Mouse (Mus musculus) inflammation-experienced regulatory T-cells, adult 6 months (primary cell): ENCODE results near the gene Stxbp1. TPM values are rescaled to one million over a fixed set of nuclear protein-coding genes. Genes with fewer than 3 reads are reported as not detected.

ENCODE experiments used
- ATAC-seq: one replicate; pipeline ENCODE4 v1.8.0; 2017
- polyA plus RNA-seq, 3 experiments: library from polyadenylated mRNA; unstranded; fragments of 100-300 nt; shearing (Covaris generic); gene quantifications; one replicate each; pipeline ENCODE4 v1.2.1; 2017

Stxbp1 gene
- polyA plus RNA-seq, 3 experiments from 2014 or later = 2.3 to 6.1 (median 5.0) TPM

GRCm38 (mm10) chr2:32835588-32835987, 11.5 kb downstream of the Stxbp1 start:
- no peak for ATAC-seq

GRCm38 (mm10) chr2:32834496-32834895, 12.5 kb downstream of the Stxbp1 start:
- peak; percentile 96 for ATAC-seq

DNA sequence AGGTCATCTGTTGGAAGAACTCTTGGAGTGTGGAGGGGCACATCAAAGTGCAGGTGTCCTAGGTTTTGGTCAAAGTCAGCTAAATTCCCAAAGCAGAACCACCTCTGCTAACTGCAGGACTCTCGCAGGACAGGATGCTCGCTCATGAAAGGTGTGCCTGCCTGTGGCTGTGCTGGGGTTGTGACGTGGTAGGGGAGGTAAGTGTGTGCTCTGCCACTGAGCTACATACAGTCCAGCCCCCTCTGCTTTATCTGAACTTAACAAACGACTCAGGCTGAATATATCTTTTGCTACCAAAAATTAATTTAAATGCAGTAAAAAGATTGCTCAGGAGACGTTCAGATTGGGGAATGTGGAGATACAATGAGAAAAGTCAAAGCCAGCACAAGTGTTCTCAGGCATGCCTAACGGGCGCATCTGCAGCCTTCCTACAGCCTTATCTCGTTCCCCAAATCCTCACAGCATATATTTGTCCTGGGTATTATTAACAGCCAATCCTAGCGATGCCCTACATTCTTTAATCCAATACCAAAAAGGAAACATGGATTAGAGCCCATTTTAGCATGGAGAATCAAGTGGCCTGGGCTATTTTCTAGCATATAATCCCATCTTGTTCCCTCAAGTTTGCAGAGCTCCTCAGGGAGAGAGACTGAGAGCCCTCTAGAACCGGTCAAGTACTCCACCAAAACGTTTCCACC, 17.9 kb downstream of the Stxbp1 start:
- no peak for ATAC-seq

DNA sequence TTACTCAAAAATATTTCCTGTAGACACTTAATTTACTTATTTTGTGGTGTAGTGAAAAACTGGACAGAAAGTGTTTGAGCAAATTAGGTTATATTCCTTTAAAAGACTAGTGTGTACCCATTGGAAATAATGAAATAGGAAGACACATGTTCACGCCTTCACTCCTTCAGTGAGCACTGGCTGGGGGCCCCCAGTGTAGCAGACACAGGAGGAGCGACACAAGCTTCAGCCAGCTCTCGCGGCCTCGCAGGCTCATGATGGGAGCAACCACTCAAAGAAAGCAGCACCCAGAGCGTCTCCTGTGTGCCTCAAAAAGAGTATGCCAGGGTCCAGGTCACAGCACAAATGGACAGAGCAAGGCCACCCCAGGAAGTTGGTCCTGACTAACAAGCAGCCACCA, 21.2 kb downstream of the Stxbp1 start:
- no peak for ATAC-seq

- ATAC-seq = no peak
Measured at GRCm38 (mm10) chr2:32824778-32825177, 22.3 kb downstream of the Stxbp1 start.

DNA sequence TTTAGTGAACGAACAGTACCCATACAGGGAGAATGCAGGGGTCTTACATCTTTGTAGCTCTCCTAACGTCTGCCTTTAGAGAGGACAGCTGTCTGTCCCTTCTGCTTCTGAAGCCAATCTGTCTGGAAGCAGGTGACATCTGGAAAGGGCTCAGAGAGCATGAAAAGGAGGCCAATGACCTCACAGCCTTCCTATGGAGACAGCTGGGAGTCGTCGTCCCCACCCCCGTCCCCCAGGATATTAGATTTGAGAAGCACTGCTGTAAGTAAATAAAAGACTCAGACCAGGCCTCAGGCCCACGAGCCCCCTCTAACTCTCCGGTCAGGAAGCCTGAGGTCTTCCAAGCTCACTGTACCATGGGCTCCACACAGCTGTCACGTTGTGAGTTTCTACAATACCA, 22.9 kb downstream of the Stxbp1 start:
- no peak for ATAC-seq

DNA sequence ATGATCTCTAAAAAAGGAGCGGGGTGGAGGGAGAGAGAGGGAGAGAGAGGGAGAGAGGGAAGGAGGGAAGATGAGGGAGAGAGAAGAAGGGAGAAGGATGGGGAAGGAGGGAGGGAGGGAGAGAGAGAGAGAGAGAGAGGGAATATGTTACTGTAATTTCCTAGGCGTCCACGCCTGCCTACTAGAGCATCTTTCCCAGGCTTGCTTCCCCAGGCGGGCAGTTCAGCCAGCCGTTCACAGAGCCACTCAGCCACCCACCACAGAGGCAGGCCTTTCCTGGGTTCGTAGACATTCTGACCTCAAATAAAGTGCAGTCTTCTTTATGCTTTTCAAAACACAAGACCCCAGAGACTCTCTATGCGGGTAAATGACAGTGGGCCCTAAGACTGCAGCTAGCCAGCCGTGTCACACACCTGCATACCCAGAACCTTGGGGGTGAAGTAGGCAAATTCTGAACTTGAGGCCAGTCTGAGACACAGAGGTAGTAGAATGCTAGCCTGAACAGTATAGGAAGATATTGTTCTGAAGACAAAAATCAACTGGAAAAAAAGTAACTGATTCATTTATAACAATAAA, 23.4 kb downstream of the Stxbp1 start:
- ATAC-seq = no peak

DNA sequence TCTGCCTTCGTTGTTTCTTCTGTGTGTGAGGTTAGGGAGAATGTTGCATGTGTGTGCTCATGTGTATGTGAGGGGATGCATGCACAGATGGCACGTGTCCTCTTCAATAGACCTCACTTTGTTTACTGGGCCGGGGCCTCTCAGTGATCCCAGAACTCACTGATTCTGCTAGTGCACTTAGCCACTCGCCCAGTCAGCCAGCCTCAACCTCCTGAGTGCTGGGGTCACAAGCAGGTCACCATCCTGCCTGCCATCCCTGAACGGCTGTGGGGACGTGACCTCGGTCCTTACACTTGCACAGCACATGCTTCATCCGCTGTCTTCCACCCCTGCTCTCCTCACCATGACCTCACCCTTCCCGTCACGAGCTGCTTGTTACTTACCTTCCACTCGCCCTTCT, 23.9 kb downstream of the Stxbp1 start:
- ATAC-seq = no peak

DNA sequence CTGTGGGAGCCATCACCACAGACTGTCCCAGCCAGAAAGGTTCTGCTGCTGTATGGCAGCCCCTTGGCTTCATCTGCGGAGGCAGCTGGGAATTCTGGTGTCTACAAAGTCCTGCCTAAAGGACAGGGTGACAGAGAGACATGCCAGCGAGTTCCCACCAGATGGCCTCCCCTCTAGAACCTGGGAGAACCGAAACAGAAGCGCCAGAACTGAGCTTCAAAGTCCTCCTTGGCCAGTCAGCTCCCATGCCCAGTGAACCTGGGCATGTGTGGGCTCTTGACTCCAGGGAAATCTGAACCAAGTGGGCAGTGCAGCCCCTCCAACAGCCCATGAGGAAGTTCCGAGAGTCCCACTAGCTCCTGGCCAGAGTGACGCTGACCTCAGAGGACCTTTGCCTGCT, 24.4 kb downstream of the Stxbp1 start:
- ATAC-seq = no peak

DNA sequence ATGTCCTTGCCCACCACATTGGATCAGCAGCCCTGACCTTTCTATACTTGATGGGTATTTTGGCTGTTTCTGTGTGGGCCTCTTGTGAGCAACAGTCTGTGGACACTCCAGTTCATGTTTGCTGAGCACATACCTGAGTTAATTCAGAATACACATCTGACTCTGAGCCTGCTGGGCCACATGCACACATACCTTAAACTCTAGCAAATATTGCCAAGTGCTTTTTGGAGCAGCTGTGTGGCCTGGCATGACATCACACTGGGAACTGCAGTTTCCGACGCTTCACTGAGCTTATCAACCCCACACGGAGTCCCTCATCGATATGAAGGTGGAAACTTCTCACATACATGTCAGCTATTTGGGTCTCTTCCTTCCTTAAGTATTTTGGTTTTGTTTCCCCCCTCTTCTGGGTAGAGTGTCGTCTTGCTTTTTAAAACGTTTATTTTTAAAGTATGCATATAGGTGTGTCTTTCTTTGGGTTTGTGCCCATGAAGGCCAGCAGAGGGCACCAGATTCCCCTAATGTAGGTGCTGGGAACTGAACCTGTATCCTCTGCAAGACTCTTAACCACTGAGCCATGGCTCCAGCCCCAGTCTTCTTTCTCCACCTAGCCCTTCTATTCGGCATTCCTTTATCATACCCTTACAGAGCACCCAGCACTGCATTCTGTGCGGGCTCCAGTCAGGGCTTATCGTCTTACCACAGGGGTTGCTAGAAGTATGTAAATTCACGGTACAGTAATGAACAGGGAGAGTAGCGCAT, 25.8 kb downstream of the Stxbp1 start:
- ATAC-seq = peak; percentile 25

DNA sequence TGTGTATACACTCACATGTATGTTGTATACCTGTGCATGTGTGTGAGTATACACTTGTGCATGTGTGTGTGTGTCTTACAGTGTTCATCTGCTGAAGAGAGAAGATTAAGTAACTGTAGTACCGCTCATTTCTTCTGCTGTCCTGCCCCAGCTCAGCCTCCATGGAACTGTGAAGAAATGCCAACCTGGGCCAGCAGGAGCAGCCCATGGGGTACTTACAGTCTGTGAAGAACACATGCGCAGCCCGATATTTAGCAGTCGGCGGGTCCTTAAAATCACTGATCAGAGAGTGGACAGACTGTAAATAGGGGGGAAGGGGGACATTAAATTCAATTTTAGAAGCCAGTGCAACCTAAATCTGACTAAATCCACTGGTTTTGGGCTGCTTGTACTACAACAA, 28.8 kb downstream of the Stxbp1 start:
- no peak for ATAC-seq

- no peak for ATAC-seq
Measured at GRCm38 (mm10) chr2:32817589-32817988, 29.5 kb downstream of the Stxbp1 start.

DNA sequence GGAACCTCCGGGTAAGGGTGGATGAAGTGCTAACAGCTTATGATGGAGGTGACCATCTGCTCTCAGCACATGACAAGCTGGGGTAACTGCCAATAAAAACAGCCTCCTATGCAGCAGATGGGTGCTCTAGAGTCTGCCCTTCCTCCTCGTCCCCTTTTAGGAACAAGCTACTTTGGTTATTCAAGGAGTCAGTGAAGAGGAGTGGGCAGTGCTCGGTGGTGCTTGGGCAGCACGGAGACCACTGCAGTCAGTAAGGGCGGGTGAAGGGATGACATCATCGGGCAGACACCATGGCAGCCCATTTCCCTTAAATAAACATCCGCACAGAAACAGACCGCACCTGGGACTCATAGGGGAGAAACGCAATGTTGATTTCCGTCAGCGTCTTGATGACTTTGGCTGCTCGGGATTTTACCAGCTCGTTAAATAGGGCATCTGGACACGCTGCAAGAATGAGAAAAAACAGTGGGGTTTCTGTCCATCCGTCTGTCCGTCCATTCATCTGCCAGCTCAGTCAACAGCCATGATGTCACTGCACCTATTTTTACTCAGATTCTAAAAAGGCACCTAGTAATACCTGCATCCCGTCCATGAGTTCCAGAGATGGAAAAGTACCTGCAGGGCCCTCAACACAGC, 30.0 kb downstream of the Stxbp1 start:
- no peak for ATAC-seq

DNA sequence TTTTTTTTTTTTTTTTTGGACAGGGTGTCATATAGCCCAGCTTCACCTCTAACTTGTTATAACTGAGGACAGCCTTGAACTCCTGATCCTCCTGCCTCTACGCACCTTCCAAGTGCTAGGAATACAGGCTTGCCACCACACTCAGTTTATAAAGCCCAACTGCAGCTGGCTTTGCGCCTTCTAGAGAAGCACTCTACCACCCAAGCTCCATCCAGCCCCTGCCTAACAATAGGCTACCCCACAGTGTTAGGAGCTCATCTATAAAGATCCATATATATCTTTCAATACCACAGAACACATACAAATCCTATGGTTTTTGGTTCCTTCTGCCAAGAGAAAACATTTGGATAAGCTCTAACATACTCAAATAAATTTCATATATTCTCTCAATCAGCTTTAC, 30.5 kb downstream of the Stxbp1 start:
- ATAC-seq = no peak

DNA sequence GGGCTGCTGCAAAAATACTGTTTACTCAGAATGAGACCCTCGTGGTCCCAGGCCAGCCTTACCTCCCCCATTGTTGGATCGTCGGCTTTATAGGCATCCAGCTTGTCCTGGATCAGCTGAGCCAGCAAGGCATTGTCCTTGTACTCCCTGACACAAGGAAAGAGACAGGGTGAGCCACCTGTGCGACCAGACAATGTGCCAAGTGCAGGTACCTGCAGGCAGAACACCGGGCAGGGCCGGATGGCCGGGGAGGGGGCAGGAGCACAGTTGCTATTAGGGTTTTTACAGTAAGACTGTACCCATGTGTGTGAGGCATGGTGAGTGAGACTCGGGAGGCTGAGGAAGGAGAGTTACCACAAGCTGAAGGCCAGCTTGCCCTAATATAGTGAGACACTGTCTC, 35.1 kb downstream of the Stxbp1 start:
- ATAC-seq = no peak

GRCm38 (mm10) chr2:32808816-32809566, 38.1 kb downstream of the Stxbp1 start:
- ATAC-seq = no peak

- no peak for ATAC-seq
Measured at GRCm38 (mm10) chr2:32798251-32798962, 48.6 kb downstream of the Stxbp1 start.

- ATAC-seq = no peak
Measured at GRCm38 (mm10) chr2:32795748-32796418, 51.2 kb downstream of the Stxbp1 start.

DNA sequence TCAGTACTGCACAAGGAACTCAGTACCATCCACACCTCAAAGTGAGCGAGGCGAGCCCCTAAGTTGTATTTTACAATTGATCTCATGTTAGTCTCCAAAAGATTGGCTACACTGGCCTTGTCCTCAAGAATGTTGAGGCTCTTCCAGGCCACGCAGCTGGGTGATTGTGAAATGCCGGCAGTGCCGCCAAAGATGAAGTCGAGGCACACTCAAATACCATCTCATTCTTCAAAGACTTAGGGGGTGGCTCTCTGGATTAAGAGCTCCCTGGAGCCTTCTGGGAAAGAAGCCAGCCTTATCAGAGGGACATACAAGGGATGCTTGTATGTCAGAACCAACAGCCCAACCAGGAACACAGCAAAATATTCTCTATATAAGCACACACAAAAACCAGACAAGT, 55.7 kb downstream of the Stxbp1 start:
- ATAC-seq = no peak

GRCm38 (mm10) chr2:32788581-32788980, 58.5 kb downstream of the Stxbp1 start:
- ATAC-seq = no peak

- no peak for ATAC-seq
Measured at GRCm38 (mm10) chr2:32787176-32787575, 59.9 kb downstream of the Stxbp1 start.
